Mouse (Mus musculus): Measurements from ENCODE around the gene Tubg2.
A peak's percentile ranks its signal among the peaks of the same experiment; 100 is the strongest.

The Tubg2 gene

GRCm38 (mm10) chr11:101164677-101165580 lies 9.2 kb downstream of the Tubg2 start:
- no peak for DNase-seq (ENCODE audit: low spot score)

DNA sequence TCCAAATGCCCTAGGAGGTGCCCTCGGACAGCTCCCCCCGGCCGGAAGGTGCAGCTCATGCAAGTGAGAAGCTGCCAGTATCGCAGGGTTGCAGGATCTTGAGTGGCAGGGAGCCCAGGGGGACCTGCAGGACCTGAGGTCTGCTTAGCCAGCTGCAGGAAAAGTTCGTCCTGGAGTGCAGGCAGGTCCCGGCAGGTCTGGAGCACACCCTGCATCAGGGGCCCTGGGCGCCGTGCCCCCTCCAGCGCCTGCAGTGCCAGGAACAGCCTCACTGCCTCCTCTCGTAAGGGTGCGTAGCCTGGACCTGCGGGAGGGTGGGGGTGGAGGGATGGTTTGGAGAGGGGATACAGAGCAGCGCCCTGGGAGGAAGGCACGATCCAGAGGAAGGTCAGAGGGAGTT lies 10.7 kb downstream of the Tubg2 start:
- DNase-seq (ENCODE audit: low spot score), result no peak

DNA sequence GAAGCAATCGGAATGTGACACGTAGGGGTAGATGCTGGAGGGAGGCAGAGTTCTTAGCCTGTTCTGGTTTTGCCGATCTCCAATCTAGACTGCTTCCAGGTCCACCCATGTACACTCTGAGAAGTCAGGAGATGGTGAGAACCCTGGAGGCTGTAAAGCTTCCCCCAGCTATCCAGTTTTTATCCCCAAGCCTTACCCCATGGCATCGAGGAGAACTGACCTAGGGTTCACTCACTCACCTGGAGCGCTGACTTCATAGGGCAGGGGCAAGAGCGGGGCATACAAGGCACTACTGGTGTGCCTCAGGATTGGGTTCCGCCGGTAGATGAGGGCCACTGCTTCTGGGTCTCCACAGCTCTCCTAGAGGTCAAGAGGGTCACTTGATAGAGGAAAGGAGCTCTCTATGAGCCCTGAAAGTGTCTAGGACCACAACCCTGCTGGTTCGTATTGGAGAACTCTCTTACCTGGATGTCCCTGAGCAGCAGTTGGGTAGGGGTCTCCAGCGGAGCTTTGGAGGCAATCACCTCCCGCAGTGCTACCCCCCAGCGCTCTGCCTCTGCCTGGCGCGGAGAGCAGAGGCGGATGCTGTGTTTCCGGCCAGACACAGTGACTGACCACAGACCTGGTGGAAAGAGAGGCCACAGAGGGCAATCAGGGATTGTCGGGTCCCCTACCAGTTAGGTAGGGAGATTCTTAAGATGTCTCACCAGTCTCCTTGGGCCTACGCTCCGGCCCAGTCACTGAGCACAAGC lies 11.7 kb downstream of the Tubg2 start:
- DNase-seq (ENCODE audit: low spot score), result no peak

DNA sequence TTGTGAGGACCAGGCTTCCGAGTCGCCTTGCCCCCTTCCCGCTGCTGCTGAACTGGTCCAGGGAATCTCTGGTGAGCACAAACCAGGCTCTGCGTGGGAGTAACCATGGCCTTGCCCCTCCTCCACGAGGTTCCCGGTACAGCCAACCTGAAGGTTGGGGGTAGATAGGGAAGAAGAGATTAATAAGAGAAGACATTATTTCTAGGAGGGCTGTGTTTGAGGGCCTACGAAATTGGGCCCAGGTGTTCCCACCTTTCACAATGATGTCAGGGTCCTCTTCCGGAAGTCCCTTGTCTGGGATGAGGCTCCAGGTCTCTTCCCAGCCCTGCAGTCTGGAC lies 12.2 kb downstream of the Tubg2 start:
- DNase-seq (ENCODE audit: low spot score), result no peak

GRCm38 (mm10) chr11:101168301-101168980 lies 12.7 kb downstream of the Tubg2 start:
- no peak for DNase-seq (ENCODE audit: low spot score)

DNA sequence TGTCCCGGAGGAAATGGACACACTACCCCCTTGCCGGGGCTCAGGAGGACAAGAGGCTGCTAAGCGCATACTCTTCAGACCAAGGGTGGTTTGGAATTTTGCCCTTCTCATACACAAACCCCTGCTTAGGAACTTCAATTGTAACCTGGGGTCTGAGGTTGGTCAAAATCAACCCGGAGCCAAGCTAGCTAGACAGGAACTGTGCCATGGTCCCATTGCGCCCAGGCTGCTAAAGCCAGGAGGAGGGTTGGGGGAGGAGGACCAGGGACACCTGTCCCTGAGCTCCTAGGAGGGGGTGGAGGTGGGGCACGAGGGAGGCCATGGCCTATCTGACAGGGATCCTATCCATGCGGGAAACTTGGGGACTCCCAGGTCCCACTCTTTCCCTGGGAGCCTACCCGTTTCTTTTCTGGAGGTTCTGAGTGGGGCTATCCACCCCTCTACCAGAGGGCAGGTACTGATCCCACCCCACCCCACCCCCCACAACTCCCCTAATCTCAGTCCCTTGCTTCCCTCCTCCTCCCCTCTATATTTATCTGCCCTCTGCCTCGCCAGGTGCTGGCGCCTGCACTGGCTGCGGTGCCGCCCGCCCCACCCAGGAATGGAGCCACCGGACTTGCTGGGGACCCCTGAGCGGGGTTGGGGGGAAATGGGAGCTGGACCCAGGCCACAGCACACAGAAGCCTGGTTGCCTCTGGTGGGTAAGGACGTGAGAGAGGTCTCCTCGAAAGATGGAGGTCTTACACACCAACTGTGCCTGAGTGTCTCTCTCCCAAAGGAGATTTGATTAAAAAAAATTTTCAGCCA lies 13.8 kb downstream of the Tubg2 start:
- no peak for DNase-seq (ENCODE audit: low spot score)

GRCm38 (mm10) chr11:101170354-101170810 lies 14.7 kb downstream of the Tubg2 start, which contains the start of gene Cntnap1:
Gene Cntnap1, plus strand, starts transcription at chr11:101170523.
- no peak for DNase-seq (ENCODE audit: low spot score)

DNA sequence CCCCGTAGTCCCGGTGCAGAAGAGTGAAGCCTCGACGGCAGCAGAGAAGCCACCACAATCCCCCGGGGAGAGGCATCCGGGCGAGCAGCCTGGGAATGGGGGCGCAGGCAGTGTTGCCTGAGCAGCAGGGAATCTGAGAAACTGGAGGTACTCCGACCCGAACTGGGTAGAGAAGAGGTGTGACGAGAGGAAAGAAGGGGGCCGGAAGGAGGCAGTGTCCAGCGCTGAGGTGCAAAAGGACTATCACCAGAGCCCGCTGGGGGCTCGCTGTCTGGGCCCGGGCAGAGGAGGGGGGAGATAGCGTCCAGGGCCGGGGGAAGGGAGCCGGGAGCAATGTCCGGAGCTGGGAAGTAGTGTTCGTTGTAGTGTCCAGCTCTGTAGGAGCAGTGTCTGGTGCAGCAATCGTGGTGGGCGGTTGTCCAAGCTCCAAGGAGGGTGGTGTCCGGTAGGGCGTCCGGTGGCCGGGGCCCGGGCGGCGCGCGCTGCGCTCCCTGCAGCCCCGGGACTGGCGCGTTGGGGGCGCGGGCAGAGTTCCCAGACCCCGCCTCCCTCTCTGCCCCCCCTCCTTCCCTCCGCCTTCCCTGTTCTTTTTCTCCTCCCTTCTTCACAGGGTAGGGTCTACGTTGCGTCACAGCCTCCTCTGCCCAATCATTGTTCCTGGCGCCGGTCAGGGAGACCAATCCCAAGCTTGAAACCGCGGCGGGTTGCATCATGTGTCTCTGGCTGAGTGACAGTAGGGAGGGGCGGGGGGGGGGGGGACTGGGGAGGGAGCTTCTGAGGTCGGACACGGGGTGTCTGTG lies 15.3 kb downstream of the Tubg2 start, which contains the start of gene Plekhh3:
TSS of gene Plekhh3 (minus strand) at position 541 of the 800 bp plus-strand sequence.
- DNase-seq (ENCODE audit: low spot score), result peak; percentile 71

- no peak for DNase-seq (ENCODE audit: low spot score)
Observed at GRCm38 (mm10) chr11:101171721-101172433, 16.2 kb downstream of the Tubg2 start.

DNA sequence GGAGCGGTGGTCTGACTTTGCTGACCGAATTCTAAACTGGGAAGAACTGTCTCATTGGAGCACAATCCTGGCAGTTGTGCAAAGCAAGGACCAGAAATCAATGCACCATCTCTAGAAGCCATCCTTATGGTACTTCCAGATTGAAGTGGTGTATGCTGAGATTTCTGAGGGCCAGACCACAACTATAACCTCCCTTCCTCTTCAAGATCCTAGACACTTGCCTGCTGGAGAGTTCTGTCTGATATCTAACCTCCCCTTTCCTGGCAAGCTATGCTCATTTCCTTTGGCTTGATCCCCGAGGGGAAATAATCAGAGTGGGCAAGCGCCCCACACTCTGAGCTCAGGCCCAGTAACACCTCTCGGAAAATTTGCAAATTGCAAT lies 16.7 kb downstream of the Tubg2 start:
- DNase-seq (ENCODE audit: low spot score), result no peak

- no peak for DNase-seq (ENCODE audit: low spot score)
Observed at GRCm38 (mm10) chr11:101173112-101173511, 17.4 kb downstream of the Tubg2 start.

GRCm38 (mm10) chr11:101173631-101174388 lies 18.1 kb downstream of the Tubg2 start:
- no peak for DNase-seq (ENCODE audit: low spot score)

GRCm38 (mm10) chr11:101174389-101174745 lies 18.7 kb downstream of the Tubg2 start:
- DNase-seq (ENCODE audit: low spot score), result no peak

- no peak for DNase-seq (ENCODE audit: low spot score)
Observed at GRCm38 (mm10) chr11:101174851-101175628, 19.3 kb downstream of the Tubg2 start, which contains the start of gene Ccr10. Gene Ccr10, minus strand, starts transcription at chr11:101175443.

GRCm38 (mm10) chr11:101175636-101176116 lies 20.0 kb downstream of the Tubg2 start:
- no peak for DNase-seq (ENCODE audit: low spot score)

- no peak for DNase-seq (ENCODE audit: low spot score)
Observed at GRCm38 (mm10) chr11:101176117-101176691, 20.5 kb downstream of the Tubg2 start.

GRCm38 (mm10) chr11:101176933-101177773 lies 21.4 kb downstream of the Tubg2 start:
- DNase-seq (ENCODE audit: low spot score), result no peak
